ENCODE assay signal across 19 mouse cellular contexts in genomic region chr10:45511764-45512163, GRCm38 (mm10). TPM values are rescaled to one million over a fixed set of nuclear protein-coding genes. Genes with fewer than 3 reads are reported as not detected.
DNase-seq lines count a peak whose midpoint lies in the region; ATAC-seq and TF ChIP-seq lines count a peak whose summit lies in the region.
"Had no signal": no experiment of that assay in that cellular context is flagged by ENCODE, and none has a peak within 500 bp of the region (broad histone marks: within the 10 kb centered on the region; RNA-seq: fewer than 3 reads in every experiment).

No protein-coding gene starts in this region.

- TF ChIP-seq CTCF in intestine, postnatal 0 days (IDR thresholded peaks at IDR 0.05; ENCODE audit: low read depth), result peak; percentile 19; the same call in 1 of the 2 replicates

- no peaks in the 10 kb centered on the region for H3K36me3 ChIP-seq in embryonic facial prominence, embryonic 11.5 days (replicated peaks; ENCODE audit: control insufficient read depth, insufficient read depth, low read depth, low read length)
- no peaks in the 10 kb centered on the region for H3K36me3 ChIP-seq in embryonic facial prominence, embryonic 10.5 days (replicated peaks)
- H3K36me3 ChIP-seq in intestine, postnatal 0 days (ENCODE audit: control insufficient read depth, insufficient read depth), result no peaks in the 10 kb centered on the region
- H3K36me3 ChIP-seq in intestine, embryonic 15.5 days, result no peaks in the 10 kb centered on the region
- H3K36me3 ChIP-seq: embryonic facial prominence, embryonic 13.5 days; forebrain, embryonic 10.5 days; stomach, embryonic 15.5 days had no signal

- no peaks in the 10 kb centered on the region for H3K9me3 ChIP-seq in embryonic facial prominence, embryonic 11.5 days (replicated peaks; ENCODE audit: control insufficient read depth, low read length)
- no peaks in the 10 kb centered on the region for H3K9me3 ChIP-seq in embryonic facial prominence, embryonic 10.5 days
- H3K9me3 ChIP-seq in intestine, postnatal 0 days (ENCODE audit: control insufficient read depth), result no peaks in the 10 kb centered on the region
- no peaks in the 10 kb centered on the region for H3K9me3 ChIP-seq in intestine, embryonic 15.5 days
- H3K9me3 ChIP-seq: embryonic facial prominence, embryonic 13.5 days; forebrain, embryonic 10.5 days; megakaryocyte, embryonic 14.5 days; stomach, embryonic 15.5 days had no signal

- H3K4me2 ChIP-seq in embryonic facial prominence, embryonic 11.5 days (ENCODE audit: low read depth, low read length), result no peak overlapping the region
- H3K4me2 ChIP-seq in intestine, postnatal 0 days (replicated peaks; ENCODE audit: low read depth), result no peak overlapping the region
- no peak overlapping the region for H3K4me2 ChIP-seq in intestine, embryonic 15.5 days (replicated peaks)
- H3K4me2 ChIP-seq: embryonic facial prominence, embryonic 13.5 days; stomach, embryonic 15.5 days had no signal

- DNase-seq in embryonic facial prominence, embryonic 11.5 days (ENCODE audit: low spot score), result peak; percentile 8
- DNase-seq in embryonic facial prominence, embryonic 10.5 days (ENCODE audit: low spot score), result no peak
- DNase-seq in retina, embryonic 14.5 days (ENCODE audit: low spot score), result peak; percentile 7
- DNase-seq in retina, postnatal 1 day, result no peak
- DNase-seq in yolk sac, embryonic 10.5 days (ENCODE audit: low spot score), result no peak
- no peak for DNase-seq in cerebellum, adult 18-20 months
- DNase-seq: adrenal gland, postnatal 14 days; cerebellum, postnatal 10 days; heart, postnatal 36 days; layer of hippocampus, adult 9-11 months; liver; right cerebral cortex, adult 18-20 months; spleen, adult 18-20 months had no signal

- H3K27me3 ChIP-seq in embryonic facial prominence, embryonic 11.5 days (ENCODE audit: control insufficient read depth, insufficient read depth, low read length), result no peaks in the 10 kb centered on the region
- no peaks in the 10 kb centered on the region for H3K27me3 ChIP-seq in embryonic facial prominence, embryonic 10.5 days (replicated peaks; ENCODE audit: low read depth, poor library complexity, severe bottlenecking)
- H3K27me3 ChIP-seq in intestine, postnatal 0 days (replicated peaks; ENCODE audit: control insufficient read depth, insufficient read depth, low read length), result no peaks in the 10 kb centered on the region
- H3K27me3 ChIP-seq in intestine, embryonic 15.5 days (replicated peaks), result no peaks in the 10 kb centered on the region
- H3K27me3 ChIP-seq: embryonic facial prominence, embryonic 13.5 days; megakaryocyte, embryonic 14.5 days; stomach, embryonic 15.5 days had no signal

- no peak overlapping the region for H3K27ac ChIP-seq in embryonic facial prominence, embryonic 11.5 days (replicated peaks; ENCODE audit: low read depth, low read length)
- no peak overlapping the region for H3K27ac ChIP-seq in embryonic facial prominence, embryonic 10.5 days (replicated peaks)
- no peak overlapping the region for H3K27ac ChIP-seq in intestine, postnatal 0 days (ENCODE audit: low read depth, low read length)
- H3K27ac ChIP-seq in intestine, embryonic 15.5 days, result no peak overlapping the region
- H3K27ac ChIP-seq: embryonic facial prominence, embryonic 13.5 days; forebrain, embryonic 10.5 days; stomach, embryonic 15.5 days had no signal

- no peak overlapping the region for H3K4me3 ChIP-seq in embryonic facial prominence, embryonic 11.5 days (ENCODE audit: low read depth, low read length)
- H3K4me3 ChIP-seq in embryonic facial prominence, embryonic 10.5 days, result no peak overlapping the region
- no peak overlapping the region for H3K4me3 ChIP-seq in intestine, postnatal 0 days (ENCODE audit: low read depth, low read length)
- no peak overlapping the region for H3K4me3 ChIP-seq in intestine, embryonic 15.5 days (replicated peaks)
- H3K4me3 ChIP-seq: embryonic facial prominence, embryonic 13.5 days; forebrain, embryonic 10.5 days; megakaryocyte, embryonic 14.5 days; stomach, embryonic 15.5 days had no signal

- H3K9ac ChIP-seq in embryonic facial prominence, embryonic 11.5 days (replicated peaks; ENCODE audit: low read length), result no peak overlapping the region
- H3K9ac ChIP-seq in intestine, postnatal 0 days (ENCODE audit: low read depth, low read length), result no peak overlapping the region
- H3K9ac ChIP-seq in intestine, embryonic 15.5 days, result no peak overlapping the region
- H3K9ac ChIP-seq: embryonic facial prominence, embryonic 13.5 days; stomach, embryonic 15.5 days had no signal

- no peak for ATAC-seq in embryonic facial prominence, embryonic 11.5 days (replicated peaks; ENCODE audit: insufficient number of reproducible peaks, low FRiP score, low TSS enrichment, low read depth)
- ATAC-seq in intestine, postnatal 0 days, result no peak
- ATAC-seq in intestine, embryonic 15.5 days, result no peak

- WGBS in embryonic facial prominence, embryonic 11.5 days, result 58% methylated on average over 2 of the region's 2 CpGs
- 71% methylated on average over 2 of the region's 2 CpGs for WGBS in embryonic facial prominence, embryonic 10.5 days
- WGBS in intestine, postnatal 0 days, result 53% methylated on average over 2 of the region's 2 CpGs
- WGBS in intestine, embryonic 15.5 days, result 66% methylated on average over 2 of the region's 2 CpGs

- H3K4me1 ChIP-seq in embryonic facial prominence, embryonic 11.5 days (ENCODE audit: control insufficient read depth, insufficient read depth, low read length), result no peaks in the 10 kb centered on the region
- no peaks in the 10 kb centered on the region for H3K4me1 ChIP-seq in embryonic facial prominence, embryonic 10.5 days
- no peaks in the 10 kb centered on the region for H3K4me1 ChIP-seq in intestine, postnatal 0 days (replicated peaks; ENCODE audit: control insufficient read depth, insufficient read depth, low read length)
- H3K4me1 ChIP-seq in intestine, embryonic 15.5 days (replicated peaks), result no peaks in the 10 kb centered on the region
- H3K4me1 ChIP-seq: embryonic facial prominence, embryonic 13.5 days; forebrain, embryonic 10.5 days; stomach, embryonic 15.5 days had no signal

RNA-seq across cellular contexts. Expression of gene Lin28b, which starts 25.6 kb away (rescaled TPM):
- 13.6 and 14.7 TPM in 2 replicates for polyA plus RNA-seq in embryonic facial prominence, embryonic 11.5 days (2014; fragmentation: Nextera tagmentation; extraction: Ambion mirVana)
- polyA plus RNA-seq in embryonic facial prominence, embryonic 10.5 days (2016; fragmentation: Nextera tagmentation; extraction: Ambion mirVana), result 42.2 and 52.5 TPM in 2 replicates
- polyA plus RNA-seq in intestine, postnatal 0 days (2015; fragmentation: Nextera tagmentation; extraction: Ambion mirVana), result 0.12 and 0.25 TPM in 2 replicates
- polyA plus RNA-seq in intestine, embryonic 15.5 days (2015; fragmentation: Nextera tagmentation; extraction: Ambion mirVana), result 0.92 and 1.2 TPM in 2 replicates

Comparison
In these comparisons a context has a peak if more than half of its experiments do, and no peak if none do; other contexts are left out.
1. DNase-seq: peak in embryonic facial prominence, embryonic 11.5 days (single experiment) and retina, embryonic 14.5 days (single experiment); none in embryonic facial prominence, embryonic 10.5 days (single experiment), retina, postnatal 1 day (single experiment), yolk sac, embryonic 10.5 days (single experiment) and cerebellum, adult 18-20 months (0 of 2).